Mouse (Mus musculus): ENCODE data around the gene Tbx5. TPM values are rescaled to one million over a fixed set of nuclear protein-coding genes. Genes with fewer than 3 reads are reported as not detected.

The Tbx5 gene
- total and polyA plus RNA-seq, 3 experiments: not detected

GRCm38 (mm10) chr5:119798713-119799418 lies 33.6 kb upstream of the Tbx5 start:
- Histone ChIP-seq H3K4me1 (ENCODE audit: control insufficient read depth in 1 of 2, insufficient read depth in 2 of 2, low read length in 2 of 2) (no peaks in the 10 kb centered on the region), H3K36me3 (ENCODE audit: control insufficient read depth in 1 of 2, insufficient read depth in 2 of 2, low read length in 2 of 2) (no peaks in the 10 kb centered on the region), H3K27me3 (ENCODE audit: control insufficient read depth in 1 of 2, insufficient read depth in 2 of 2, low read length in 2 of 2) (no peaks in the 10 kb centered on the region), H3K27ac (ENCODE audit: control insufficient read depth, low read depth, low read length) (no peak overlapping the region), H3K79me2 (ENCODE audit: control insufficient read depth, insufficient read depth, low read length, poor library complexity) (no peaks in the 10 kb centered on the region), H3K9ac (ENCODE audit: control insufficient read depth, low read depth, low read length, poor library complexity, severe bottlenecking) (no peak overlapping the region), H3K4me3 (ENCODE audit: control insufficient read depth in 1 of 2, insufficient read depth in 1 of 2, low read depth in 2 of 2, low read length in 2 of 2) (no peak overlapping the region), H3K9me3 (replicated peaks; ENCODE audit: insufficient read depth, low read length) (no peaks in the 10 kb centered on the region)
- DNase-seq (ENCODE audit: low read depth, low spot score): no peak
- TF ChIP-seq TAL1 (IDR thresholded peaks at IDR 0.05; ENCODE audit: low read length) (no peak), ETS1 (IDR thresholded peaks at IDR 0.05; ENCODE audit: low read depth, low read length) (no peak), KAT2A (conservative IDR thresholded peaks at IDR 0.05; ENCODE audit: low read depth, low read length) (no peak), TCF12 (IDR thresholded peaks at IDR 0.05; ENCODE audit: low read depth, low read length) (no peak), ZNF384 (IDR thresholded peaks at IDR 0.05; ENCODE audit: low read depth, low read length) (no peak), MAZ (IDR thresholded peaks at IDR 0.05; ENCODE audit: low read depth, low read length) (no peak), NELFE (IDR thresholded peaks at IDR 0.05; ENCODE audit: low read depth, low read length) (no peak), POLR2AphosphoS2 (IDR thresholded peaks at IDR 0.05; ENCODE audit: low read length) (no peak), POLR2A (IDR thresholded peaks at IDR 0.05; ENCODE audit: control insufficient read depth in 1 of 2, insufficient read depth in 1 of 2, low read depth in 1 of 2, low read length in 2 of 2, poor library complexity in 1 of 2) (no peak), MAFK (IDR thresholded peaks at IDR 0.05; ENCODE audit: borderline replicate concordance, low read depth, low read length) (no peak), NRF1 (IDR thresholded peaks at IDR 0.05; ENCODE audit: insufficient read depth, low read depth, low read length, poor library complexity, severe bottlenecking) (no peak), SIN3A (IDR thresholded peaks at IDR 0.05; ENCODE audit: low read length) (no peak), MXI1 (IDR thresholded peaks at IDR 0.05; ENCODE audit: low read depth, low read length) (no peak)

GRCm38 (mm10) chr5:119799419-119800242 lies 32.8 kb upstream of the Tbx5 start:
- no peaks in the 10 kb centered on the region for H3K4me1 ChIP-seq (ENCODE audit: control insufficient read depth in 1 of 2, insufficient read depth in 2 of 2, low read length in 2 of 2)
- no peaks in the 10 kb centered on the region for H3K79me2 ChIP-seq (ENCODE audit: control insufficient read depth, insufficient read depth, low read length, poor library complexity)
- no peak for DNase-seq (ENCODE audit: low read depth, low spot score)
- H3K27me3 ChIP-seq (ENCODE audit: control insufficient read depth in 1 of 2, insufficient read depth in 2 of 2, low read length in 2 of 2): no peaks in the 10 kb centered on the region
- no peak overlapping the region for H3K27ac ChIP-seq (ENCODE audit: control insufficient read depth, low read depth, low read length)
- TF ChIP-seq POLR2A (IDR thresholded peaks at IDR 0.05; ENCODE audit: control insufficient read depth in 1 of 2, insufficient read depth in 1 of 2, low read depth in 1 of 2, low read length in 2 of 2, poor library complexity in 1 of 2) (no peak), ETS1 (IDR thresholded peaks at IDR 0.05; ENCODE audit: low read depth, low read length) (no peak), MAFK (IDR thresholded peaks at IDR 0.05; ENCODE audit: borderline replicate concordance, low read depth, low read length) (no peak), E2F4 (IDR thresholded peaks at IDR 0.05; ENCODE audit: borderline replicate concordance, low read depth, low read length) (no peak), USF1 (IDR thresholded peaks at IDR 0.05; ENCODE audit: low read depth, low read length) (no peak), RAD21 (IDR thresholded peaks at IDR 0.05; ENCODE audit: low read depth, low read length) (no peak), CHD2 (IDR thresholded peaks at IDR 0.05; ENCODE audit: low read length) (no peak), POLR2AphosphoS5 (IDR thresholded peaks at IDR 0.05; ENCODE audit: borderline replicate concordance, low read depth, low read length) (no peak), RCOR1 (IDR thresholded peaks at IDR 0.05; ENCODE audit: low read depth, low read length) (no peak), NRF1 (IDR thresholded peaks at IDR 0.05; ENCODE audit: insufficient read depth, low read depth, low read length, poor library complexity, severe bottlenecking) (no peak), ELF1 (IDR thresholded peaks at IDR 0.05; ENCODE audit: low read depth, low read length) (no peak), KAT2A (conservative IDR thresholded peaks at IDR 0.05; ENCODE audit: low read depth, low read length) (no peak), MAX (IDR thresholded peaks at IDR 0.05; ENCODE audit: low read length) (no peak), ZMIZ1 (IDR thresholded peaks at IDR 0.05; ENCODE audit: low read depth, low read length) (no peak), JUND (IDR thresholded peaks at IDR 0.05; ENCODE audit: low read depth, low read length) (no peak), GATA1 (IDR thresholded peaks at IDR 0.05; ENCODE audit: low read depth, low read length) (no peak)
- H3K4me3 ChIP-seq (ENCODE audit: control insufficient read depth in 1 of 2, insufficient read depth in 1 of 2, low read depth in 2 of 2, low read length in 2 of 2): no peak overlapping the region
- H3K36me3 ChIP-seq (ENCODE audit: control insufficient read depth in 1 of 2, insufficient read depth in 2 of 2, low read length in 2 of 2): no peaks in the 10 kb centered on the region
- H3K9me3 ChIP-seq (replicated peaks; ENCODE audit: insufficient read depth, low read length): no peaks in the 10 kb centered on the region
- no peak overlapping the region for H3K9ac ChIP-seq (ENCODE audit: control insufficient read depth, low read depth, low read length, poor library complexity, severe bottlenecking)
